Mouse (Mus musculus) heart, postnatal 0 days (tissue): Measurements from ENCODE around the gene Ncor2.

Experiments used
- CTCF ChIP-seq: IDR thresholded peaks from 2 replicates; pipeline ENCODE4 v1.5.1; 2016; ENCODE audit warnings: antibody characterized with exemption, control low read depth, low read depth
- EP300 ChIP-seq: IDR thresholded peaks from 2 replicates; pipeline ENCODE4 v1.6.1; 2016; ENCODE audit warnings: antibody characterized with exemption, low read depth

- TF ChIP-seq CTCF (no peak), EP300 (no peak)
These were observed 107.1 kb downstream of the Ncor2 start for GRCm38 (mm10) chr5:125071919-125072318.
